Mouse (Mus musculus): Measurements from ENCODE around the gene Art3.

- TF ChIP-seq CTCF (IDR thresholded peaks at IDR 0.05; ENCODE audit: low read depth) (no peak), EP300 (optimal IDR thresholded peaks at IDR 0.05) (no peak)
These were observed 77.9 kb downstream of the Art3 start for GRCm38 (mm10) chr5:92409361-92410155.

All from stomach, postnatal 0 days (tissue).